Mouse (Mus musculus) heart, embryonic 16.5 days (tissue): ENCODE measurements at regions not wholly inside any gene's neighbourhood (a gene's known extent, or its start where the extent isn't known, plus 50 kb on each side); places are given as distances from the start of the nearest gene placed in this dataset.

ENCODE experiments used
- ATAC-seq: fragments of 200-750 bp; cut with Nextera tagmentation; replicated peaks from 2 replicates; pipeline ENCODE4 v1.8.0; 2017; ENCODE audit warnings: moderate number of reproducible peaks; ENCODE audit not compliant: insufficient read depth, low FRiP score; ENCODE audit errors: extremely low read depth
- H3K27ac ChIP-seq: fragments of 300-500 bp; sonication (generic); 2 replicates; pipeline ENCODE4 v1.5.1; 2014; ENCODE audit warnings: mild to moderate bottlenecking, low read length, control low read depth, moderate library complexity
- H3K27me3 ChIP-seq: fragments of 300-500 bp; sonication (generic); 2 replicates; pipeline ENCODE4 v1.6.1; 2014; ENCODE audit warnings: low read length, mixed read lengths; ENCODE audit not compliant: control insufficient read depth, insufficient read depth
- H3K36me3 ChIP-seq: fragments of 300-500 bp; sonication (generic); 2 replicates; pipeline ENCODE4 v1.6.1; 2014; ENCODE audit not compliant: control insufficient read depth, insufficient read depth
- H3K4me1 ChIP-seq: fragments of 300-500 bp; sonication (generic); 2 replicates; pipeline ENCODE4 v1.6.1; 2014; ENCODE audit warnings: low read length, mixed read lengths; ENCODE audit not compliant: control insufficient read depth, insufficient read depth
- H3K4me2 ChIP-seq: fragments of 300-500 bp; sonication (generic); 2 replicates; pipeline ENCODE4 v1.6.1; 2014; ENCODE audit warnings: low read depth, mild to moderate bottlenecking, control low read depth, low read length
- H3K4me3 ChIP-seq: fragments of 300-500 bp; sonication (generic); 2 replicates; pipeline ENCODE4 v1.5.1; 2014; ENCODE audit warnings: mild to moderate bottlenecking, control low read depth, low read length
- H3K9ac ChIP-seq: fragments of 300-500 bp; sonication (generic); 2 replicates; pipeline ENCODE4 v1.6.1; 2014; ENCODE audit warnings: low read length, control low read depth
- H3K9me3 ChIP-seq: fragments of 300-500 bp; sonication (generic); replicated peaks from 2 replicates; pipeline ENCODE4 v1.6.1; 2016; ENCODE audit warnings: low read length; ENCODE audit not compliant: control insufficient read depth
- WGBS: fragments of 180-500 bp; shearing (Covaris S2); extraction: QIAGEN DNeasy Blood & Tissue Kit; methylation state at CpG from one replicate; pipeline ENCODE4 v1.1.7; 2014; 5-methylcytosine and 5-hydroxymethylcytosine counted together

- 0 out of 2 replicates have a peak, but pooled peaks have one; percentile 39 for ATAC-seq
- H3K9ac ChIP-seq, result no peak overlapping the region
- H3K4me2 ChIP-seq, result no peak overlapping the region
- no peaks in the 10 kb centered on the region for H3K36me3 ChIP-seq
- H3K4me3 ChIP-seq, result no peak overlapping the region
- 27% methylated on average over 9 of the region's 9 CpGs for WGBS
- H3K27me3 ChIP-seq, result no peaks in the 10 kb centered on the region
- peaks cover 7% of the 10 kb centered on the region; the same call in 1 of the 2 replicates for H3K4me1 ChIP-seq
- no peaks in the 10 kb centered on the region for H3K9me3 ChIP-seq
- no peak overlapping the region for H3K27ac ChIP-seq
Measured at GRCm38 (mm10) chr9:115704249-115704648, 205.0 kb upstream of the Gadl1 start.

GRCm38 (mm10) chr9:115705761-115706160 is 203.5 kb upstream of the Gadl1 start:
- H3K36me3 ChIP-seq, result no peaks in the 10 kb centered on the region
- peaks cover 7% of the 10 kb centered on the region; the same call in 1 of the 2 replicates for H3K4me1 ChIP-seq
- H3K4me3 ChIP-seq, result no peak overlapping the region
- no peak overlapping the region for H3K4me2 ChIP-seq
- H3K9ac ChIP-seq, result no peak overlapping the region
- no peak overlapping the region for H3K27ac ChIP-seq
- H3K9me3 ChIP-seq, result no peaks in the 10 kb centered on the region
- H3K27me3 ChIP-seq, result no peaks in the 10 kb centered on the region
- no peak for ATAC-seq
- 82% methylated on average over 6 of the region's 6 CpGs for WGBS

DNA sequence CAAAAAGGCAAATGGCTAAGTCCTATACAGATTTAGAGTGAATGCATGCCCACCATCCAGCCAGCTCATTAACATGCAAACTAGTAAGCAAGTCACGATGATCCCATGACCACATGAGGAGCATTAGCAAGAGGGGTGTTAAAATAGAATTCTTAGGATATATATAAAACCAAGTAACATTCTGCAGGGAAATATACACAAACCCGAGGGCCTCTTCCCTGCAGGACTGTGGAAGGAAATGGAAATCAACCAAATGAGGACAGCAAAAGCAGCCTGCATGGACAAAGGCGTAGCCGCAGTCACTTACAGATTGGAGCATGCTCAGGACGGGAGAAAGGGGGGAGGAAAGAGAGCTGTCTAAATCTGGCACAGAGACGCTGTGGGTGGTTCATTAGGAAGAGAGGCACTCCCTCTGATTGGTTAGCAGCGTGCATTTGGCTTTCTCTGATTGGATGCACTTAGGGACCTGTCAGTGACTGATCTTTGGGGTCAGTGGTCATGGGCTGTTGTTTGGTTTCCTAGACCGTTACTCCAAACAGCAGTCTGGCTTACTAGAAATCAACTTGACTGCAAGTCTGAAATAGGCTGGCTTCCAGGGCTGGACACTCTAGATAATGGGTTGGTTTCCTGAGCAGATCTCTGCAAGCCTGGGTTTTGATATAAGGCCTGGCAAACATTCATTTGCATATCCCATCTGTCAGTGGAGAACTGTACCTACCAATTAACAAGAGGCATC is 200.9 kb upstream of the Gadl1 start:
- Histone ChIP-seq H3K27ac (peak overlapping the region; percentile 57; the same call in 1 of the 2 replicates), H3K4me1 (peaks cover 7% of the 10 kb centered on the region; the same call in 1 of the 2 replicates), H3K9me3 (no peaks in the 10 kb centered on the region), H3K9ac (no peak overlapping the region), H3K4me2 (peak overlapping the region; percentile 10; the same call in 1 of the 2 replicates), H3K27me3 (no peaks in the 10 kb centered on the region), H3K36me3 (no peaks in the 10 kb centered on the region), H3K4me3 (no peak overlapping the region)
- ATAC-seq, result peak; percentile 87
- 20% methylated on average over 8 of the region's 8 CpGs for WGBS

DNA sequence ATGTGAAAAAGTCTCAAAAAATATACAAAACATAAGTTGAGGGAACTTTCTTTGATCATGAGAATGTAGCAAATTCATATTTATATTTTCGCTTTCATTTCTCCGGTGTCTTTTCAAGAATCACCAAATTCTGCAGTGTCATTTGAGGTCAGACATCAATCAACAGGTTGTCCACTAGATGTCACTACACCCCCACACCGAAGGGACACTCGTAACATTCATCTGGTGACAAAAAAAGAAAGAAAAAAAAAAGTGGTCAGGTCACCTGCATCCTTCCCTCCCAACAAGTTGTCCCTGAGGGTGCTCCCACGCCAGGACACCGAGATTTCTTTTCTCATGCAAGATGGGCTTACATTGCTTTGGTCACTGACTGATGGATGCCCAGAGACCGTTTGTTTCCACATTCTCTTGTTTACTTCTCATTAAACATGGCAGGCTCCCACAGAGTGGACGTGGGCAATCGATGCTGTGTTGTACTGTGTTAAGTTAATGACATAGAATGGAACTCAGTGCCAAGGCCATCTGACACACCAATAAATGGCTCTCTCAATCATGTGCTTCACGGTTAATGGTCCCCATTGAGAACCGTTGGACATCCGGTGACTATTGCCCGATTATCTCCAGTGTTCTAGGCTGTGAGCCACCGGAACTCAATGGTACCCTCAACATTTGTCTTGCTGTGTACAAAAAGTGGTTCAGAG is 199.1 kb upstream of the Gadl1 start:
- H3K9me3 ChIP-seq, result no peaks in the 10 kb centered on the region
- H3K9ac ChIP-seq, result no peak overlapping the region
- H3K4me2 ChIP-seq, result no peak overlapping the region
- no peak overlapping the region for H3K27ac ChIP-seq
- H3K27me3 ChIP-seq, result no peaks in the 10 kb centered on the region
- peaks cover 7% of the 10 kb centered on the region; the same call in 1 of the 2 replicates for H3K4me1 ChIP-seq
- no peak overlapping the region for H3K4me3 ChIP-seq
- no peaks in the 10 kb centered on the region for H3K36me3 ChIP-seq
- WGBS, result 81% methylated on average over 14 of the region's 14 CpGs
- ATAC-seq, result no peak

- Histone ChIP-seq H3K4me2 (no peak overlapping the region), H3K27me3 (no peaks in the 10 kb centered on the region), H3K27ac (no peak overlapping the region), H3K36me3 (no peaks in the 10 kb centered on the region), H3K9me3 (peaks cover 5% of the 10 kb centered on the region), H3K4me1 (no peaks in the 10 kb centered on the region), H3K4me3 (no peak overlapping the region), H3K9ac (no peak overlapping the region)
- no peak for ATAC-seq
- 94% methylated on average over 2 of the region's 2 CpGs for WGBS
Measured at GRCm38 (mm10) chr9:115720306-115720705, 188.9 kb upstream of the Gadl1 start.

- 91% methylated on average over 2 of the region's 2 CpGs for WGBS
- no peaks in the 10 kb centered on the region for H3K27me3 ChIP-seq
- no peaks in the 10 kb centered on the region for H3K36me3 ChIP-seq
- H3K4me3 ChIP-seq, result no peak overlapping the region
- peaks cover 7% of the 10 kb centered on the region for H3K9me3 ChIP-seq
- H3K4me1 ChIP-seq, result no peaks in the 10 kb centered on the region
- no peak for ATAC-seq
- no peak overlapping the region for H3K4me2 ChIP-seq
- no peak overlapping the region for H3K9ac ChIP-seq
- no peak overlapping the region for H3K27ac ChIP-seq
Measured at GRCm38 (mm10) chr9:115720841-115721240, 188.4 kb upstream of the Gadl1 start.

DNA sequence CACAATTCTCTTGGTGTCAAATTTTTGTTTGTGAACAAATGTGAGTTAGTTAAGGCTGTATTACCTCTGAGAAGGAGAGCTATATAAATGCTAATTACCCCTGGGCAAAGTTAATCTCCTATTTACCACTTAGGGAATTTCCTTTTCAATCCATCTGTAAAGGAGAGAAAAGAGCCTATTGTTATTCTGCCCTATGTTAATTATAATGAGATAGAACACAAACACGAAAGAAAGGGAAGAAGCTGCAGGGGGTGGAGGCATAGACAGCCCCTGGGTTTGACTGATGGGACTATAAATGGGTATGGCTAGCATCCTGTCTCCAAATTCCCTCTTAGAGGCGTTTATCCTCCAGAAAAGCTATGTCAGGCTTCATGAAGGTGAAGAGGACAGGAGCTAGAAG is 185.2 kb upstream of the Gadl1 start:
- Histone ChIP-seq H3K4me2 (no peak overlapping the region), H3K27me3 (no peaks in the 10 kb centered on the region), H3K4me3 (no peak overlapping the region), H3K27ac (no peak overlapping the region), H3K36me3 (no peaks in the 10 kb centered on the region), H3K9me3 (peaks cover 7% of the 10 kb centered on the region), H3K4me1 (peaks cover 8% of the 10 kb centered on the region), H3K9ac (no peak overlapping the region)
- 54% methylated on average over 2 of the region's 2 CpGs for WGBS
- ATAC-seq, result no peak

GRCm38 (mm10) chr9:115727361-115727760 is 181.9 kb upstream of the Gadl1 start:
- ATAC-seq, result peak; percentile 76; the same call in 1 of the 2 replicates
- no peaks in the 10 kb centered on the region for H3K27me3 ChIP-seq
- H3K27ac ChIP-seq, result no peak overlapping the region
- 0 out of 2 replicates have a peak overlapping the region, but pooled peaks have one; percentile 4 for H3K4me2 ChIP-seq
- no peak overlapping the region for H3K4me3 ChIP-seq
- H3K9ac ChIP-seq, result no peak overlapping the region
- peaks cover 7% of the 10 kb centered on the region for H3K9me3 ChIP-seq
- WGBS, result 41% methylated on average over 5 of the region's 5 CpGs
- H3K4me1 ChIP-seq, result peaks cover 8% of the 10 kb centered on the region
- H3K36me3 ChIP-seq, result no peaks in the 10 kb centered on the region

GRCm38 (mm10) chr9:115731557-115731956 is 177.7 kb upstream of the Gadl1 start:
- no peak overlapping the region for H3K4me2 ChIP-seq
- H3K27ac ChIP-seq, result no peak overlapping the region
- no peak overlapping the region for H3K9ac ChIP-seq
- ATAC-seq, result no peak
- WGBS, result 63% methylated on average over 6 of the region's 6 CpGs
- H3K4me3 ChIP-seq, result no peak overlapping the region
- no peaks in the 10 kb centered on the region for H3K9me3 ChIP-seq
- H3K36me3 ChIP-seq, result no peaks in the 10 kb centered on the region
- peaks cover 8% of the 10 kb centered on the region for H3K4me1 ChIP-seq
- H3K27me3 ChIP-seq, result no peaks in the 10 kb centered on the region
